Mouse (Mus musculus) heart, embryonic 15.5 days (tissue): ENCODE data around the gene Slc22a15. TPM values are rescaled to one million over a fixed set of nuclear protein-coding genes. Genes with fewer than 3 reads are reported as not detected.

Source experiments
- ATAC-seq: fragments of 200-750 bp; cut with Nextera tagmentation; replicated peaks from 2 replicates; pipeline ENCODE4 v1.8.0; 2017; ENCODE audit warnings: low read depth, moderate TSS enrichment; ENCODE audit not compliant: insufficient number of reproducible peaks, insufficient read depth, low FRiP score
- H3K27ac ChIP-seq: fragments of 300-500 bp; sonication (generic); 2 replicates; pipeline ENCODE4 v1.5.1; 2015; ENCODE audit warnings: mild to moderate bottlenecking, inconsistent platforms
- H3K27me3 ChIP-seq: fragments of 300-500 bp; sonication (generic); 2 replicates; pipeline ENCODE4 v1.6.1; 2015; ENCODE audit warnings: inconsistent platforms
- H3K36me3 ChIP-seq: fragments of 300-500 bp; sonication (generic); 2 replicates; pipeline ENCODE4 v1.6.1; 2015; ENCODE audit warnings: mild to moderate bottlenecking, inconsistent platforms
- H3K4me1 ChIP-seq: fragments of 300-500 bp; sonication (generic); replicated peaks from 2 replicates; pipeline ENCODE4 v1.6.1; 2015; ENCODE audit warnings: inconsistent platforms
- H3K4me2 ChIP-seq: fragments of 300-500 bp; sonication (generic); 2 replicates; pipeline ENCODE4 v1.6.1; 2015; ENCODE audit warnings: inconsistent platforms, mild to moderate bottlenecking, moderate library complexity
- H3K4me3 ChIP-seq: fragments of 300-500 bp; sonication (generic); 2 replicates; pipeline ENCODE4 v1.5.1; 2015; ENCODE audit warnings: mild to moderate bottlenecking, inconsistent platforms
- H3K9ac ChIP-seq: fragments of 300-500 bp; sonication (generic); 2 replicates; pipeline ENCODE4 v1.6.1; 2015; ENCODE audit warnings: mild to moderate bottlenecking, inconsistent platforms
- H3K9me3 ChIP-seq: fragments of 300-500 bp; sonication (generic); replicated peaks from 2 replicates; pipeline ENCODE4 v1.6.1; 2016; ENCODE audit warnings: inconsistent platforms
- WGBS: fragments of 180-500 bp; shearing (Covaris S2); methylation state at CpG from one replicate; pipeline ENCODE4 v1.1.7; 2015; ENCODE audit warnings: mixed read lengths; 5-methylcytosine and 5-hydroxymethylcytosine counted together
- polyA plus RNA-seq: library from polyadenylated mRNA; unstranded; fragments of >200 nt; fragmentation: Nextera tagmentation; extraction: Ambion mirVana; gene quantifications from 2 replicates; pipeline ENCODE4 v1.2.1, GENCODE M21; 2015

Gene Slc22a15
- polyA plus RNA-seq, 1 experiment from 2014 or later, result 4.1 TPM

GRCm38 (mm10) chr3:101807646-101808045 lies 116.6 kb downstream of the Slc22a15 start:
- no peak overlapping the region for H3K4me2 ChIP-seq
- H3K27ac ChIP-seq, result peak overlapping the region; percentile 92
- 41% methylated on average over 6 of the region's 6 CpGs for WGBS
- ATAC-seq, result no peak
- peaks cover 53% of the 10 kb centered on the region for H3K4me1 ChIP-seq
- no peaks in the 10 kb centered on the region for H3K36me3 ChIP-seq
- H3K9ac ChIP-seq, result no peak overlapping the region
- no peak overlapping the region for H3K4me3 ChIP-seq
- no peaks in the 10 kb centered on the region for H3K27me3 ChIP-seq
- H3K9me3 ChIP-seq, result no peaks in the 10 kb centered on the region

GRCm38 (mm10) chr3:101806941-101807340 lies 117.3 kb downstream of the Slc22a15 start:
- Histone ChIP-seq H3K4me2 (peak overlapping the region; percentile 5; the same call in 1 of the 2 replicates), H3K4me1 (peaks cover 55% of the 10 kb centered on the region), H3K36me3 (no peaks in the 10 kb centered on the region), H3K27me3 (no peaks in the 10 kb centered on the region), H3K4me3 (no peak overlapping the region), H3K27ac (peak overlapping the region; percentile 92), H3K9ac (no peak overlapping the region), H3K9me3 (no peaks in the 10 kb centered on the region)
- no peak for ATAC-seq
- 32% methylated on average over 4 of the region's 4 CpGs for WGBS

- H3K9ac ChIP-seq, result no peak overlapping the region
- no peaks in the 10 kb centered on the region for H3K9me3 ChIP-seq
- H3K27ac ChIP-seq, result peak overlapping the region; percentile 92
- H3K36me3 ChIP-seq, result no peaks in the 10 kb centered on the region
- no peaks in the 10 kb centered on the region for H3K27me3 ChIP-seq
- H3K4me1 ChIP-seq, result peaks cover 55% of the 10 kb centered on the region
- ATAC-seq, result peak; percentile 74
- WGBS, result 4% methylated on average over 16 of the region's 16 CpGs
- no peak overlapping the region for H3K4me3 ChIP-seq
- H3K4me2 ChIP-seq, result peak overlapping the region; percentile 31
These were observed 118.1 kb downstream of the Slc22a15 start for GRCm38 (mm10) chr3:101806149-101806548.

Other genes starting within 250 kb of the Slc22a15 start
- gene Mab21l3, start 75.5 kb downstream of the Slc22a15 start, polyA plus RNA-seq, result 0.14 and 0.39 TPM in 2 replicates
- gene Nhlh2, start 85.6 kb upstream of the Slc22a15 start, polyA plus RNA-seq, result 0.15 TPM in 1 of 2 replicates, not detected in the other
- 489 and 565 TPM in 2 replicates for gene Casq2, start 162.0 kb upstream of the Slc22a15 start, polyA plus RNA-seq